Mouse (Mus musculus) urinary bladder, postnatal 36 days (tissue): ENCODE measurements around the gene Mfap3.

Experiments
- DNase-seq, 2 experiments: peaks; one replicate each; pipeline ENCODE4 v3.0.0; 2022; ENCODE audit warnings: low spot score in 2 of 2, mixed read lengths in 1 of 2

The Mfap3 gene

DNA sequence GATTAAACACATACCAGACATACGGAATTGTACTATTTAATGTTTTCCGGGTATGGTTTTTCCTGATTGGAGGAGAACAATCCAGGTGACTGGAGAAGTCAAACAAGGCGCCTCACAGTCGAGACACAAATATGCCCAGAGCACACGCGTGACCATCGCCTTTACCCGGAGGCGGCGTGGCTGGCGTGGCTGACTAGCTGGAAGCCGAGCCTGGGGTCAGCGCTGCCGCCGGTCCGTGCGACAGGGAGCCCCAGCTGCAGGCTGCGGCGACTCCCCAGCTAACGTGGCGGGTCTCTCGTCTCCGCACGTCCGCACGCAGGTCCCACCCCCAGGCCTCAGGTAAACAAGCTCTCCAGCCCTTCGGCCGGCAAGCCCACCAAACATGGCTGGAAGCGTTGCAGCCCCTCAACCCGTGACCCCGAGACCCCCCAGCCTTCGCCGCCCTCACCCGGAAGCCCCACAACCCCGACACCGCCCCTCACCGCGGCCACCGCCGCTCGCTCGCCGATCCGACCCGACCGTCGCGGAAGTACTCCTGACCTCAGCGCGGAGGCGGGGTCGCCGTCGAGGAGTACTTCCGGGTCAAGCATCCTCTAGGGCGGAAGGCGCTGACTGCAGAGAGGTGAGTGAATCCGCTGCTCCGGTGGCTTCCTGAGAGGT, at the start of gene Mfap3, which contains the start of gene Fam114a2:
Mfap3 (plus strand) TSS at position 574 of the 660 bp plus-strand sequence.
Fam114a2 (minus strand) TSS at position 527 of the 660 bp plus-strand sequence.
- DNase-seq, result peak; percentile 86 to 93

DNA sequence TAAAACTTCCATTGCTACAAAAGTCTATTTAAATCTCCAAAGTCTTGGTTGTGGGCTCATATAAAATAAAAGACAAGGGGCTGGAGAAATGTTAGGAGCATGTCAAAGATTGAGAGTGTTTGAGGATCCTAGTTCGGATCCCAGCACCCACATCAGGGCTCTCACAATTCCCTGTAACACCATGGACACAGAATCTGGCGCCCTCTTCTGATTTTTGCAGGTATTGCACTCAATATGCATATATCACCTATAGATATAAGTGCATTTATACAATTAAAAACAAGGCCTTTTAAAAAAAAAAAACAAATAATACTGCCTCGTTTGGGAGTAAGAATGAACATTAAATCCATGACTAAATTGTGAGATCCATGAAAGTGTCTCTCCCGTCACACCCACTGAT, 49.8 kb upstream of the Mfap3 start:
- DNase-seq, result no peak

GRCm38 (mm10) chr11:57470056-57470455, 48.4 kb upstream of the Mfap3 start:
- no peak for DNase-seq

DNA sequence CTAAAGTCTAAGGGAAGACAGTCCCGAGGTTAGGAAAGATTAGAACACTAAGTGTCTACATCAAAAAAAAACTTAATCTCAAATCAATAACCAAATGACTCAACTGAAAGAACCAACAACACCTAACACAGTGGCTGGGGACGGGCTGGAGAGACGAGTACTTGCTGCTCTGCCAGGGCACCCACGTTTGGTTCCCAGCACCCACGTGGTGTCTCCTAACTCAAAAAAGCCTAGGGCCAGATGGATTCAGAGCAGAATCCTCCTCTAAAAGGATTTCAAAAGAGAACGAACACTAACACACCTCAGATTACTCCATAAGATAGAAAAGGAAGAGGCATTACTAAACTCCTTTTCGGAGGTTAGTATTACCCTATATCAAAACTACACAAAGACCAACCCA, 47.5 kb upstream of the Mfap3 start:
- no peak for DNase-seq

GRCm38 (mm10) chr11:57474296-57474941, 44.0 kb upstream of the Mfap3 start:
- DNase-seq, result no peak

- no peak for DNase-seq
These were observed 43.3 kb upstream of the Mfap3 start for GRCm38 (mm10) chr11:57475119-57475518.

DNA sequence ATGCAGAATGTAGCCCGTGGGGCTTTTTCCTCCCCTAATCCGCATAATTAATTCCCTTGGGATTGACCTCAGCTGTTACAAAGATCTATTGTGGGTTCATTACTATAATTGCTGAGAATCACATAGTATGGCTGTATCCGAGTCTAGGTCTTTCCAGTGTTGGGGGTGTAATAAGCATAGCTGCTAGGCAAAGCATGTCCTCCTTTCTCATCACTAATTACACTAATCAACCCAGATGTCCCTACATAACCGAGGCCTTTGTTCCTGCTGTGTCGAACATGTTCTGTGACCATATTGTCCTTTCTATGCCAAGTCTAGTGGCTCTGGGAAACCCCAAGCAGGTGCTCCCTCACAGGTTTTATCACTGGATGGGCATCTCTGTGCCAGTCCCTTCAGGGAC, 40.4 kb upstream of the Mfap3 start:
- DNase-seq, result no peak

DNA sequence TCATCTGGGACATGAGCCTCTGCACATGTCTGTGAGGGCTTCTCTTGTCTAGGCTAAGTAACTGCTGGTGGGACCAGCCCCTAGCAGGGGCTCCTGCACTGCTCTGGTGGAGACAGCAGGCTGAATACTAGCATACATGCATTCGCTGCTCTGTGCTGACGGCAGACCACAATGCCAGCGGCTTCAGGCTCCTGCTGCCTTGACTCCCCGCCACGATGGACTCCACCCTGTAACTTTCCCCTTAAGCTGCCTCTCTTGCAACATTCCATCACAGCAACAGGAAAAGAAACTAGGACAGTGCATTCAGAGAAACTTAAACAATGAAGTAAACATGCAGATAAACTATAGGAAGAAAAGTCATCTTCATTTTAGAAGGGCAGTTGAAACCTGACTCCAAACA, 30.0 kb upstream of the Mfap3 start:
- DNase-seq, result no peak

GRCm38 (mm10) chr11:57496462-57497039, 21.9 kb upstream of the Mfap3 start:
- no peak for DNase-seq

DNA sequence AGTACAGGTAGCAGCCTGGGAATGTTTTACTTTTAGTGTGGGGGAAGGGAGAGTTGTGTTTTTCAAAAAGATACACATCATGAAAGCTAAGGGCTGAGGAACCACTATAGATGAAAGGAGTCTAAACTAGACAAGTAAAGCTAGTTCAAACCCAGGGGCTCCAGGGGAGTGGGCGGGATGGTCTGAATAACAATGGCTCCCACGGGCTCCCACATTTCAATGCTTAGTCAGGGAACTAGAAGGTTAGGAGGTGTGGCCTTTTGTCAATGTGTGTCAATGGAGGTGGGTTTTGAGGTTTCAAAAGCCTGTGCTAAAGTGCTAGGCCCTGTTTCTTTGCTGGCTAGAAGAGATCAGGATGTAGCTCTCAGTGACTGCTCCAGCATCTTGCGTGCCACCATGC, 20.8 kb upstream of the Mfap3 start:
- DNase-seq, result no peak

DNA sequence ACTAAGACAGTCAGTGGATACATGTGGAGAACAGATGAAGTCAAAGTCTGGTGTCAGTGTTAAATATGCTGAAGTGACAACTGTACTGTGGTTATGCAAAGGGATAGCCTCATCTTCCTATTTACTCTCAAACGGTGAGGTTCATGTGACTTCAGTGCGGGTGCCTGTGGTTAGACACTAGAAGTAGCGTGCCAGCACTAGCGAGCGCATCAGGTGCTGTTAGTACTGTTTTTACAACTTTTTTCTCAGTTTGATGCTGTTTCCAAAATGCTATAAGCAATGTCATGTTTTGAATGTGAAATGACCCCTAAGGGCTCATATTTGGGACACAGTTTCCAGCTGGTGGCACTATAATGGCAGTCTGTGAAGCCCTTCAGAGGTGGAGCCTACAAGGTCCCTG, 20.2 kb upstream of the Mfap3 start:
- DNase-seq, result no peak

DNA sequence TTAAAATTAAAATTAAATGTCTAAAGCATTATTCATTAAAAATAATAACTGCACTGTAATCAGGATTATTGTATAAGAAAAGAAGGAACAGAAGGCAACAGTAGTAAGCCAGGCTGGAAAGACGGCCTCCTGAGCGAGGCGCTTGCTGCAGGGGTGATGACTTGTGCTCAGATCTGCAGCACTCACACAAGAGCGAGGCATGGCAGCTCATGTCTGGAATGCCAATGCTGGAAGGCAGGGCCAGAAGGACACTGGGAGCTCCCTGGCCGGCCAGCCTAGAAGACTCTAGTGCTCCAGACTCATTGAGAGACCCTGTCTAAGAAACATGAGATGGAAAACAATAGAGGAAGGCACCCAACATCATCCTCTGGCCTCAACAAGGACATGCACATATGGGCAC, 15.3 kb upstream of the Mfap3 start:
- DNase-seq, result no peak

DNA sequence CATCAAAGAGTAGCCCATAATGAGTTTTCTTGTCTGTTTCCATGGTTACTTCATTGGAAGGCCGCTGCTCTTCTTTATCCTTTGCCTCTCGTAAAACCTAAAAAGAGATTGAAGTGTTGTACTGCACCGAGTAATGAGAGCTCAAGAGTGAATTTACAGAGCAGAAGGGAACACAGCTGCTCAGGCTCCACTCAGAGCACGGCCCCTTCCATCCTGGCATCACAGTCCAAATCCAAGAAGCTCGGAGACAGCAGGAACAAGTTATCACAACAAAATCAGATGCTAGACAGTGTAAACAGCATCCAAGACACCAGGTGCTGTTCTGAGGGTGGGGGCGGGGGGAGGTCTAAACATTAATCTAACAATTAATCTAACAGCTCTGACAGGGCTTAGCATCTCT, 11.6 kb upstream of the Mfap3 start:
- no peak for DNase-seq

DNA sequence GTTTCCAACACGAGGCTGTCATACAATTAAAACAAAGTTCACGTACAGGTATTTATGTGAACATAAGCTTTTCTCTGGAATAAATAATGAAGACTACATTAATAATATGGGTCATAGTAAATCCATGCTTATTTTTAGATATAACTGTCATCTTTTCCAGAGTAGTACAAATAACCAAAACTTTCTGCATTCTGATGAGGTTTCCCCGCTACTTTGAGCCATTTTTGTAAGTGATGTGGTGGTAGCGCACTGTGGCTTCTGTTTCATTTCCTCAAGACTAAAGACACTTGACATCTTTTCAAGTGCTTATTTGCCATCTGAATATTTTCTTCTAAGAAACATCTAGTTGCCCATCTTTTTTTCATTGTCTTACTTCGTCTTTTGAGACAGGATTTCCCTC, 3.2 kb upstream of the Mfap3 start:
- no peak for DNase-seq

GRCm38 (mm10) chr11:57516946-57517441, 1.5 kb upstream of the Mfap3 start:
- DNase-seq, result no peak

GRCm38 (mm10) chr11:57518751-57519148, 286 bp downstream of the Mfap3 start:
- no peak for DNase-seq

DNA sequence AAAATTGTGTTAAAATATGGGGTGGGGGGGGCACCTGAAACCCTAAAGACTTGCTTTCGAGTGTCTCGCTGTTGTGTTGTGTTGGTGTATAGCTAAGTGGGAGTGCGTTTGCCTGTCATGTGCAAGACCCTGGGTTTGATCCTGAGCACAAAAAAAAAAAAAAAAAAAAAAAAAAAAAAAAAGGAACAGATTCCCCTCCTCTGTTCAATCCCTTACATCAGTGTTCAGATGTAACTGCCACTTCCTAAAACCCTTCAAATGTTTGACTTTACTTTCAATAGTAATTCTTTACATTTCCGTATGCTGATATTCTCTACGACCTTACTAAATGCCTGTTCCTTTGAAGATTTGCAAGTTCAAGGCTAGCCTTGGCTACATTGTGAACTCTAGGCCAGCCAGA, 840 bp downstream of the Mfap3 start:
- no peak for DNase-seq

DNA sequence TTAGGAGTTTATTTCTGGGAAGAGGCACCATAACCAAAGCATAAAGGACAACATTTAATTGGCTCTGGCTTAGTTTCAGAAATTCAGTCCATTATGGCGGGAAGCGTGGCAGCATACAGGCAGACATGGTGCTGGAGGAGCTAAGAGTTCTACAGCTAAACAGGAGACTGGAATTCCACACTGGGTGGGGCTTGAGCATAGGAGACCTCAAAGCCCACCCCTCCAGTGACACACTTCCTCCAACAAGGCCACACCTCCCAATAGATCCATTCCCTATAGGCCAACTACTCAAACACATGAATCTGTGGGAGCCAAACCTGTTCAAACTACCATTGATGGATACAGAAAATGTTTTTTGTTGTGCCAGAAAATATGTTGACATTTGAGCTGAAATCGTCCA, 2.7 kb downstream of the Mfap3 start:
- DNase-seq, result no peak

DNA sequence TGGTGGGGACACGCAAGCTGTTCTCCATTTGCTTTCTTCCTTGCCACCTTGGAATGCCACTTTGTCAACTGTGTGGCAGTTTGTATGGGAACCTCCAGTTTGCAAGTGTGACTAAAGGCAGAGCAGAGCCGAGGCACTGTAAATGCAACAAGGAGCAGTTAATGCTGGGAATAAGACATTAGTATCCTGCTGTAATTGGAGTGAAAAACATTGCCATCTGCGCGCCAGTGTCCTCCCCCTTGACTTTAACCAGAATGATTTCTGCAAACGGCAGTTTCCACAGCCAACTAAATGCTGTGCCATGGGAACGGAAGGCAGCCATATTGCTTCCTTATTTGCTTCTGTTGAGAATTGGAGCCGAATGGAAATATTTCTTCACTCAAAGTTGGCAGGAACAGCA, 3.6 kb downstream of the Mfap3 start:
- DNase-seq, result no peak

GRCm38 (mm10) chr11:57523418-57523817, 5.0 kb downstream of the Mfap3 start:
- DNase-seq, result no peak

- peak in 1 of 2 experiments; percentile 11 for DNase-seq
These were observed 6.1 kb downstream of the Mfap3 start for GRCm38 (mm10) chr11:57524597-57524996.

- DNase-seq, result no peak
These were observed 7.4 kb downstream of the Mfap3 start for GRCm38 (mm10) chr11:57525900-57526299.

DNA sequence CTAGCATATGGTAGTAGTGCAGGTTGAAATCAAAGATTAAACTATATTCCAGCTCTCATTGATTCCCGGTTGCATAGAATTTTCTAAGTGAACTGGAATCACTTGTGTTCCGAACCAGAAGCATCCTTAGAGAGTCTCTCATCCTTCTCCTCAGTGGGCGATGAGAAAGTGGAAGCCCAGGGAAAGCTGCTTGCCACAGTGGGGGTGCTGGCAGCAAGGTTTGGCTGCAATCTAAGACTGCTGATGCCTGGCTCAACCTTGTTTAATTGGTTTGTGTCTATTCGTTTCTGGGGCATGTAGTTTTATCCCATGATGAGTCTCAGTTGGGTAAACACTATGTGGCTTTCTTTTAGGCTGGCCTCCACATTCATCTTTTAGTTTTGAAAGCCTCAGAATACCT, 9.0 kb downstream of the Mfap3 start:
- DNase-seq, result no peak
